Mouse (Mus musculus): ENCODE measurements around the gene Itgb3bp. TPM values are rescaled to one million over a fixed set of nuclear protein-coding genes. Genes with fewer than 3 reads are reported as not detected.

Gene Itgb3bp
- total and polyA plus RNA-seq, 2 experiments from 2014 or later: 1.1 to 26.2 TPM

- Histone ChIP-seq H3K36me3 (replicated peaks; ENCODE audit: control insufficient read depth, insufficient read depth, low read length) (peaks cover 70% of the 10 kb centered on the region), H3K9ac (replicated peaks; ENCODE audit: low read depth, low read length) (no peak overlapping the region), H3K4me2 (ENCODE audit: low read depth, low read length) (no peak overlapping the region), H3K4me1 (ENCODE audit: control insufficient read depth, insufficient read depth) (no peaks in the 10 kb centered on the region), H3K27ac (ENCODE audit: low read depth) (peak overlapping the region; percentile 55), H3K9me3 (replicated peaks; ENCODE audit: control insufficient read depth, low read length) (no peaks in the 10 kb centered on the region), H3K4me3 (ENCODE audit: low read depth, low read length) (no peak overlapping the region), H3K27me3 (ENCODE audit: control insufficient read depth, insufficient read depth, low read length) (no peaks in the 10 kb centered on the region)
- DNase-seq (ENCODE audit: low spot score) (peak; percentile 32), ATAC-seq (ENCODE audit: insufficient read depth, low read depth) (no peak; the same call in 1 of the 2 replicates)
- no peak for TF ChIP-seq CTCF (IDR thresholded peaks at IDR 0.05; ENCODE audit: low read depth)
- TF ChIP-seq EP300 (IDR thresholded peaks at IDR 0.05; ENCODE audit: low read depth): no peak
- WGBS: 59% methylated on average over 4 of the region's 4 CpGs
These were observed 40.5 kb upstream of the Itgb3bp start for GRCm38 (mm10) chr4:99970097-99970496.

GRCm38 (mm10) chr4:99969328-99969727 lies 39.7 kb upstream of the Itgb3bp start:
- H3K4me3 ChIP-seq (ENCODE audit: low read depth, low read length): no peak overlapping the region
- H3K27me3 ChIP-seq (ENCODE audit: control insufficient read depth, insufficient read depth, low read length): no peaks in the 10 kb centered on the region
- H3K27ac ChIP-seq (ENCODE audit: low read depth): peak overlapping the region; percentile 53
- WGBS: 68% methylated on average over 5 of the region's 5 CpGs
- ATAC-seq (ENCODE audit: insufficient read depth, low read depth) (0 out of 2 replicates have a peak, but pooled peaks have one; percentile 51), DNase-seq (ENCODE audit: low spot score) (no peak)
- H3K4me1 ChIP-seq (ENCODE audit: control insufficient read depth, insufficient read depth): no peaks in the 10 kb centered on the region
- no peak for TF ChIP-seq EP300 (IDR thresholded peaks at IDR 0.05; ENCODE audit: low read depth)
- TF ChIP-seq CTCF (IDR thresholded peaks at IDR 0.05; ENCODE audit: low read depth): no peak
- H3K9ac ChIP-seq (replicated peaks; ENCODE audit: low read depth, low read length): no peak overlapping the region
- no peak overlapping the region for H3K4me2 ChIP-seq (ENCODE audit: low read depth, low read length)
- H3K36me3 ChIP-seq (replicated peaks; ENCODE audit: control insufficient read depth, insufficient read depth, low read length): peaks cover 74% of the 10 kb centered on the region
- no peaks in the 10 kb centered on the region for H3K9me3 ChIP-seq (replicated peaks; ENCODE audit: control insufficient read depth, low read length)

- TF ChIP-seq EP300 (IDR thresholded peaks at IDR 0.05; ENCODE audit: low read depth): no peak
- TF ChIP-seq CTCF (IDR thresholded peaks at IDR 0.05; ENCODE audit: low read depth): no peak
- H3K36me3 ChIP-seq (replicated peaks; ENCODE audit: control insufficient read depth, insufficient read depth, low read length): peaks cover 86% of the 10 kb centered on the region
- WGBS: 86% methylated on average over 6 of the region's 6 CpGs
These were observed 36.9 kb upstream of the Itgb3bp start for GRCm38 (mm10) chr4:99966555-99966954.

GRCm38 (mm10) chr4:99959308-99959707 lies 29.7 kb upstream of the Itgb3bp start:
- Histone ChIP-seq H3K27me3 (ENCODE audit: control insufficient read depth, insufficient read depth, low read length) (no peaks in the 10 kb centered on the region), H3K36me3 (replicated peaks; ENCODE audit: control insufficient read depth, insufficient read depth, low read length) (peaks cover 26% of the 10 kb centered on the region), H3K4me3 (ENCODE audit: low read depth, low read length) (no peak overlapping the region), H3K27ac (ENCODE audit: low read depth) (0 out of 2 replicates have a peak overlapping the region, but pooled peaks have one; percentile 43), H3K9me3 (replicated peaks; ENCODE audit: control insufficient read depth, low read length) (no peaks in the 10 kb centered on the region), H3K4me2 (ENCODE audit: low read depth, low read length) (no peak overlapping the region), H3K9ac (replicated peaks; ENCODE audit: low read depth, low read length) (no peak overlapping the region), H3K4me1 (ENCODE audit: control insufficient read depth, insufficient read depth) (peaks cover 15% of the 10 kb centered on the region; the same call in 1 of the 2 replicates)
- TF ChIP-seq EP300 (IDR thresholded peaks at IDR 0.05; ENCODE audit: low read depth): no peak
- TF ChIP-seq CTCF (IDR thresholded peaks at IDR 0.05; ENCODE audit: low read depth): no peak
- 51% methylated on average over 3 of the region's 3 CpGs for WGBS
- ATAC-seq (ENCODE audit: insufficient read depth, low read depth) (peak; percentile 39; the same call in 1 of the 2 replicates), DNase-seq (ENCODE audit: low spot score) (no peak)

More at GRCm38 (mm10) chr4:99966555-99966954, 36.9 kb upstream of the Itgb3bp start:
- H3K9ac ChIP-seq (replicated peaks; ENCODE audit: low read depth, low read length): no peak overlapping the region
- H3K4me2 ChIP-seq (ENCODE audit: low read depth, low read length): no peak overlapping the region
- H3K4me3 ChIP-seq (ENCODE audit: low read depth, low read length): no peak overlapping the region
- no peaks in the 10 kb centered on the region for H3K9me3 ChIP-seq (replicated peaks; ENCODE audit: control insufficient read depth, low read length)
- no peaks in the 10 kb centered on the region for H3K27me3 ChIP-seq (ENCODE audit: control insufficient read depth, insufficient read depth, low read length)
- DNase-seq (ENCODE audit: low spot score) (no peak), ATAC-seq (ENCODE audit: insufficient read depth, low read depth) (no peak)
- H3K27ac ChIP-seq (ENCODE audit: low read depth): no peak overlapping the region
- H3K4me1 ChIP-seq (ENCODE audit: control insufficient read depth, insufficient read depth): no peaks in the 10 kb centered on the region

- Histone ChIP-seq H3K9me3 (replicated peaks; ENCODE audit: control insufficient read depth, low read length) (no peaks in the 10 kb centered on the region), H3K4me2 (ENCODE audit: low read depth, low read length) (no peak overlapping the region), H3K27me3 (ENCODE audit: control insufficient read depth, insufficient read depth, low read length) (no peaks in the 10 kb centered on the region), H3K27ac (ENCODE audit: low read depth) (peak overlapping the region; percentile 43), H3K36me3 (replicated peaks; ENCODE audit: control insufficient read depth, insufficient read depth, low read length) (peaks cover 15% of the 10 kb centered on the region), H3K4me1 (ENCODE audit: control insufficient read depth, insufficient read depth) (peaks cover 15% of the 10 kb centered on the region; the same call in 1 of the 2 replicates), H3K4me3 (ENCODE audit: low read depth, low read length) (no peak overlapping the region), H3K9ac (replicated peaks; ENCODE audit: low read depth, low read length) (peak overlapping the region; percentile 20; the same call in 1 of the 2 replicates)
- TF ChIP-seq EP300 (IDR thresholded peaks at IDR 0.05; ENCODE audit: low read depth) (no peak), CTCF (IDR thresholded peaks at IDR 0.05; ENCODE audit: low read depth) (no peak)
- DNase-seq (ENCODE audit: low spot score) (no peak), ATAC-seq (ENCODE audit: insufficient read depth, low read depth) (no peak)
- WGBS: 48% methylated on average over 7 of the region's 7 CpGs
These were observed 28.6 kb upstream of the Itgb3bp start for GRCm38 (mm10) chr4:99958084-99958815.
